Mouse (Mus musculus) heart, postnatal 0 days (tissue): ENCODE results near the gene 9530068E07Rik. TPM values are rescaled to one million over a fixed set of nuclear protein-coding genes. Genes with fewer than 3 reads are reported as not detected.

Experiments
- ATAC-seq: fragments of 200-750 bp; cut with Nextera tagmentation; 2 replicates; pipeline ENCODE4 v1.8.0; 2017; ENCODE audit warnings: low read depth, moderate number of reproducible peaks, moderate library complexity; ENCODE audit not compliant: insufficient read depth
- DNase-seq: peaks from one replicate; pipeline ENCODE4 v3.0.0-alpha.2; 2016; ENCODE audit warnings: low spot score
- H3K27ac ChIP-seq: fragments of 300-500 bp; sonication (generic); 2 replicates; pipeline ENCODE4 v1.5.1; 2014; ENCODE audit warnings: low read depth, mild to moderate bottlenecking
- H3K27me3 ChIP-seq: fragments of 300-500 bp; sonication (generic); 2 replicates; pipeline ENCODE4 v1.6.1; 2014; ENCODE audit warnings: low read length, mixed read lengths; ENCODE audit not compliant: control insufficient read depth, insufficient read depth
- H3K36me3 ChIP-seq: fragments of 300-500 bp; sonication (generic); replicated peaks from 2 replicates; pipeline ENCODE4 v1.6.1; 2014; ENCODE audit warnings: low read length, mixed read lengths; ENCODE audit not compliant: control insufficient read depth, insufficient read depth
- H3K4me1 ChIP-seq: fragments of 300-500 bp; sonication (generic); 2 replicates; pipeline ENCODE4 v1.6.1; 2014; ENCODE audit warnings: antibody characterized with exemption; ENCODE audit not compliant: control insufficient read depth, insufficient read depth
- H3K4me2 ChIP-seq: fragments of 300-500 bp; sonication (generic); 2 replicates; pipeline ENCODE4 v1.6.1; 2014; ENCODE audit warnings: low read depth, mild to moderate bottlenecking, low read length, moderate library complexity
- H3K4me3 ChIP-seq: fragments of 300-500 bp; sonication (generic); 2 replicates; pipeline ENCODE4 v1.5.1; 2014; ENCODE audit warnings: low read depth, low read length
- H3K9ac ChIP-seq: fragments of 300-500 bp; sonication (generic); replicated peaks from 2 replicates; pipeline ENCODE4 v1.6.1; 2014; ENCODE audit warnings: low read depth, low read length, mixed read lengths
- H3K9me3 ChIP-seq: fragments of 300-500 bp; sonication (generic); replicated peaks from 2 replicates; pipeline ENCODE4 v1.6.1; 2016; ENCODE audit warnings: low read length; ENCODE audit not compliant: control insufficient read depth
- CTCF ChIP-seq: IDR thresholded peaks from 2 replicates; pipeline ENCODE4 v1.5.1; 2016; ENCODE audit warnings: antibody characterized with exemption, control low read depth, low read depth
- EP300 ChIP-seq: IDR thresholded peaks from 2 replicates; pipeline ENCODE4 v1.6.1; 2016; ENCODE audit warnings: antibody characterized with exemption, low read depth
- WGBS: fragments of 180-500 bp; shearing (Covaris S2); extraction: QIAGEN DNeasy Blood & Tissue Kit; methylation state at CpG from one replicate; pipeline ENCODE4 v1.1.7; 2014; 5-methylcytosine and 5-hydroxymethylcytosine counted together
- polyA plus RNA-seq: library from polyadenylated mRNA; unstranded; fragments of >200 nt; fragmentation: Nextera tagmentation; extraction: Ambion mirVana; gene quantifications from 2 replicates; pipeline ENCODE4 v1.2.1, GENCODE M21; 2015
- total RNA-seq: library from RNA; depleted of rRNA; stranded (reverse); fragments of >200 nt; gene quantifications from 2 replicates; pipeline ENCODE4 v1.2.3, GENCODE M21; 2014; ENCODE audit warnings: low replicate concordance

9530068E07Rik gene
- total and polyA plus RNA-seq, 2 experiments from 2014 or later = 133 to 149 TPM

GRCm38 (mm10) chr11:52409316-52409715 lies 13.1 kb downstream of the 9530068E07Rik start:
- H3K27ac ChIP-seq = peak overlapping the region; percentile 56
- no peak overlapping the region for H3K9ac ChIP-seq
- no peak for TF ChIP-seq CTCF
- TF ChIP-seq EP300 = no peak
- no peak overlapping the region for H3K4me3 ChIP-seq
- WGBS = 19% methylated on average over 5 of the region's 5 CpGs
- ATAC-seq (peak; percentile 54), DNase-seq (peak; percentile 15)
- H3K4me1 ChIP-seq = peaks cover 13% of the 10 kb centered on the region; the same call in 1 of the 2 replicates
- H3K4me2 ChIP-seq = no peak overlapping the region
- no peaks in the 10 kb centered on the region for H3K9me3 ChIP-seq
- H3K36me3 ChIP-seq = peaks cover 31% of the 10 kb centered on the region
- no peaks in the 10 kb centered on the region for H3K27me3 ChIP-seq

GRCm38 (mm10) chr11:52418358-52418757 lies 22.1 kb downstream of the 9530068E07Rik start:
- Histone ChIP-seq H3K9ac (no peak overlapping the region), H3K4me3 (no peak overlapping the region), H3K27ac (no peak overlapping the region), H3K4me1 (no peaks in the 10 kb centered on the region), H3K27me3 (no peaks in the 10 kb centered on the region), H3K9me3 (no peaks in the 10 kb centered on the region), H3K36me3 (no peaks in the 10 kb centered on the region), H3K4me2 (no peak overlapping the region)
- TF ChIP-seq CTCF (no peak), EP300 (no peak)
- WGBS = 55% methylated on average over 5 of the region's 5 CpGs
- DNase-seq (no peak), ATAC-seq (no peak)

GRCm38 (mm10) chr11:52419246-52419645 lies 23.0 kb downstream of the 9530068E07Rik start:
- Histone ChIP-seq H3K36me3 (no peaks in the 10 kb centered on the region), H3K27ac (no peak overlapping the region), H3K4me3 (no peak overlapping the region), H3K4me1 (no peaks in the 10 kb centered on the region), H3K4me2 (no peak overlapping the region), H3K9ac (no peak overlapping the region), H3K27me3 (no peaks in the 10 kb centered on the region), H3K9me3 (no peaks in the 10 kb centered on the region)
- no peak for TF ChIP-seq CTCF
- no peak for TF ChIP-seq EP300
- WGBS = 51% methylated on average over 5 of the region's 5 CpGs
- no peak for ATAC-seq
- no peak for DNase-seq

- WGBS = 82% methylated on average over 7 of the region's 7 CpGs
- ATAC-seq (no peak), DNase-seq (no peak)
- Histone ChIP-seq H3K9ac (no peak overlapping the region), H3K27ac (no peak overlapping the region), H3K27me3 (no peaks in the 10 kb centered on the region), H3K4me3 (no peak overlapping the region), H3K4me2 (no peak overlapping the region), H3K9me3 (no peaks in the 10 kb centered on the region), H3K36me3 (no peaks in the 10 kb centered on the region), H3K4me1 (no peaks in the 10 kb centered on the region)
- TF ChIP-seq EP300 (no peak), CTCF (no peak)
These were observed 23.6 kb downstream of the 9530068E07Rik start for GRCm38 (mm10) chr11:52419861-52420260.

GRCm38 (mm10) chr11:52420296-52421052 lies 24.2 kb downstream of the 9530068E07Rik start:
- 76% methylated on average over 12 of the region's 12 CpGs for WGBS
- TF ChIP-seq CTCF (no peak), EP300 (no peak)
- Histone ChIP-seq H3K27ac (no peak overlapping the region), H3K4me3 (no peak overlapping the region), H3K36me3 (no peaks in the 10 kb centered on the region), H3K9me3 (no peaks in the 10 kb centered on the region), H3K4me2 (no peak overlapping the region), H3K4me1 (no peaks in the 10 kb centered on the region), H3K9ac (no peak overlapping the region), H3K27me3 (no peaks in the 10 kb centered on the region)
- no peak for DNase-seq
- no peak for ATAC-seq
